Mouse (Mus musculus) macrophage (primary cell): Measurements from ENCODE around the gene Znrf3. TPM values are rescaled to one million over a fixed set of nuclear protein-coding genes. Genes with fewer than 3 reads are reported as not detected.
A peak's percentile ranks its signal among the peaks of the same experiment; 100 is the strongest.

Experiments used
- H3K27ac ChIP-seq: fragments of 350-480 bp; formaldehyde crosslinking; 2 replicates; pipeline ENCODE4 v1.9.0; 2021
- H3K36me3 ChIP-seq: fragments of 350-480 bp; formaldehyde crosslinking; 2 replicates; pipeline ENCODE4 v1.9.0; 2021; ENCODE audit errors: inconsistent target
- H3K4me3 ChIP-seq: fragments of 350-480 bp; formaldehyde crosslinking; 2 replicates; pipeline ENCODE4 v1.9.0; 2021; ENCODE audit errors: inconsistent target
- H3K79me2 ChIP-seq: fragments of 350-480 bp; formaldehyde crosslinking; 2 replicates; pipeline ENCODE4 v1.9.0; 2021; ENCODE audit errors: inconsistent target
- WGBS: methylation state at CpG from one replicate; pipeline ENCODE4 v1.1.7; 2026; ENCODE audit warnings: inconsistent platforms; ENCODE audit not compliant: missing documents; 5-methylcytosine and 5-hydroxymethylcytosine counted together
- polyA plus RNA-seq: library from polyadenylated mRNA; stranded (reverse); fragments of 250-400 nt; gene quantifications from 3 replicates; pipeline ENCODE4 v1.2.4, GENCODE M21; 2018; ENCODE audit warnings: inconsistent platforms

Znrf3 gene
- polyA plus RNA-seq, 1 experiment from 2014 or later: 2.1 TPM

- H3K36me3 ChIP-seq: no peaks in the 10 kb centered on the region
- no peak overlapping the region for H3K27ac ChIP-seq
- H3K79me2 ChIP-seq: no peaks in the 10 kb centered on the region
- WGBS: 39% methylated on average over 4 of the region's 4 CpGs
- no peak overlapping the region for H3K4me3 ChIP-seq
Measured at GRCm38 (mm10) chr11:5390969-5391831, 53.4 kb downstream of the Znrf3 start.

- no peaks in the 10 kb centered on the region for H3K36me3 ChIP-seq
- WGBS: 96% methylated on average over 2 of the region's 2 CpGs
- no peak overlapping the region for H3K4me3 ChIP-seq
- no peaks in the 10 kb centered on the region for H3K79me2 ChIP-seq
- no peak overlapping the region for H3K27ac ChIP-seq
Measured at GRCm38 (mm10) chr11:5382652-5383051, 62.0 kb downstream of the Znrf3 start.

GRCm38 (mm10) chr11:5381226-5381625, 63.4 kb downstream of the Znrf3 start:
- H3K4me3 ChIP-seq: no peak overlapping the region
- H3K79me2 ChIP-seq: no peaks in the 10 kb centered on the region
- no peak overlapping the region for H3K27ac ChIP-seq
- WGBS: 93% methylated on average over 5 of the region's 5 CpGs
- H3K36me3 ChIP-seq: no peaks in the 10 kb centered on the region

DNA sequence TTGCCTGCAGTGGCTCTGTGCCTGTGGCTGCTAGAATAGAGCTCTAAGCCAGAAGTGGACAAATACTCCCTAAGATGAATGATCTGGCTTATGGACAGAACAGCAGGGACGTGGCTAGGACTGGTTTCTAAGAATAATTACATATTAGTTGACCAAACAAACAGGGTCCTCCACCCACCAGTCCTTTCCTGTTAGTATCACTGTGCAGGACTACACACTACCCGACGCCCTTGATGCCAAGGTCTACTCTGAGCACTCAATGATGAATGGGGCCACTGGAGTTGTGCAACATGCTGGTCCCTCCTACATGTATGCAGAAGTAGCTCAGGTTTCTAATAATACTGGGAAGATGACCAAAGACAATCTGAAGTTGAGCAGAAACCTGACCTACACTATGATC, 64.4 kb downstream of the Znrf3 start:
- Histone ChIP-seq H3K36me3 (no peaks in the 10 kb centered on the region), H3K79me2 (no peaks in the 10 kb centered on the region), H3K27ac (no peak overlapping the region), H3K4me3 (no peak overlapping the region)
- WGBS: 62% methylated on average over 3 of the region's 3 CpGs

DNA sequence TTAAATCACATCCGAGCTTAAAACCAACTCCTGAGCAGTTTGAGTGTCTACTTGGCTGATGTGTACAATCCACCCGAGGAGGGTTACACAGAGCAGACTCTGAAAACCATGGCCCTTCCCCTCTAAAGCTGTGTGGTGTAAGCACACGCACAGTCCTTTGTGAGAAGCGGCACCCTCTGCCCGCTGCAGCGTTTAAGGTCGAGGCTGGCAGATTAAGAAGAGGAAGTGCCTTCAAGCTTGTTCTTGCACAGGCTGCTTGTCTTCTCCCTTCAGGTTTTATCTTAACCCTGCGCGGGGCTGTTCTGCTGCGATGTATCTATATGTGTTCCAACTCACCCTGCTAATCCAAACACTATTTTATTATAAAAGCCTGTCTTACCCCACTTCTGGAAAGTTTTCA, 75.5 kb downstream of the Znrf3 start:
- Histone ChIP-seq H3K79me2 (no peaks in the 10 kb centered on the region), H3K36me3 (no peaks in the 10 kb centered on the region), H3K27ac (no peak overlapping the region), H3K4me3 (no peak overlapping the region)
- 3% methylated on average over 10 of the region's 10 CpGs for WGBS

- no peak overlapping the region for H3K27ac ChIP-seq
- H3K4me3 ChIP-seq: no peak overlapping the region
- H3K36me3 ChIP-seq: no peaks in the 10 kb centered on the region
- no peaks in the 10 kb centered on the region for H3K79me2 ChIP-seq
Measured at GRCm38 (mm10) chr11:5368492-5368891, 76.2 kb downstream of the Znrf3 start.

GRCm38 (mm10) chr11:5355266-5355764, 89.3 kb downstream of the Znrf3 start:
- Histone ChIP-seq H3K27ac (0 out of 2 replicates have a peak overlapping the region, but pooled peaks have one; percentile 22), H3K36me3 (no peaks in the 10 kb centered on the region), H3K79me2 (no peaks in the 10 kb centered on the region), H3K4me3 (no peak overlapping the region)
- 98% methylated on average over 2 of the region's 2 CpGs for WGBS

GRCm38 (mm10) chr11:5354753-5355152, 89.9 kb downstream of the Znrf3 start:
- H3K79me2 ChIP-seq: no peaks in the 10 kb centered on the region
- peak overlapping the region; percentile 22; the same call in 1 of the 2 replicates for H3K27ac ChIP-seq
- no peaks in the 10 kb centered on the region for H3K36me3 ChIP-seq
- 0% methylated on average over 1 of the region's 1 CpGs for WGBS
- no peak overlapping the region for H3K4me3 ChIP-seq

DNA sequence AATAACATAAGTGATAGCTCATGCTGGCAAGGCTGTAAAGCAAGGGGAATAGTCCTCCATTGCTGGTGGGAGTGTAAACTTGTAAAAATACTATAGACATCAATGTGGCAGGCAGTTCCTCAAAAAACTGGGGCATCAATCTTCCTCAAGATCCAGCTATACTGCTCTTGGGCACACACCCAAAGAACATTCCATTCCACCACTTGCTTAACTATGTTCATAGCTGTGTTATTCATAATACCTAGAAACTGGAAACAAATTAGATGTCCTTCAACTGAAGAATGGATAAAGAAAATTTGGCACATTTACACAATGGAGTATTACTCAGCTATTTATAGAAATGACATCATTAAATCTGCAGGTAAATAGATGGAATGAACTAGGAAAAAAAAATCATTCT, 91.6 kb downstream of the Znrf3 start:
- Histone ChIP-seq H3K27ac (no peak overlapping the region), H3K36me3 (no peaks in the 10 kb centered on the region), H3K4me3 (no peak overlapping the region), H3K79me2 (no peaks in the 10 kb centered on the region)

DNA sequence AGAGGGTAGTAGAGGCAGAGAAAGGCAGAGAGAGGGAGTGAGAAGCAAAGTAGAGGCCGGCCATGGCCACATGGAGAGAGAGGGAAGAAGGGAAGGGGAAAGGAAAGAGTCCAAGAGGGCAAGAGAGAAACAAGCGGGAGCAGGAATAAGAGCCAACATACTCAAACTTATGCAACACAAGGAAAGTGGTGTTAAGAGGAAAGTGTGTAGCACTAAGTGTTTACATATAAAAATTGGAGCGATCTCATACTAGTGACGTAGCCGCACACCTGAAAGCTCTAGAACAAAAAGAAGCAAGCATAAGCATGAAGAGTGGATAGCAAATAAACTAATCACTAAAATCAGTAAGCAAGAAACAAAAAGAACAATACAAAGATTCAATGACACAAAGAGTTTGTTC, 95.2 kb downstream of the Znrf3 start:
- no peak overlapping the region for H3K27ac ChIP-seq
- H3K36me3 ChIP-seq: no peaks in the 10 kb centered on the region
- WGBS: 98% methylated on average over 5 of the region's 5 CpGs
- H3K4me3 ChIP-seq: no peak overlapping the region
- no peaks in the 10 kb centered on the region for H3K79me2 ChIP-seq

DNA sequence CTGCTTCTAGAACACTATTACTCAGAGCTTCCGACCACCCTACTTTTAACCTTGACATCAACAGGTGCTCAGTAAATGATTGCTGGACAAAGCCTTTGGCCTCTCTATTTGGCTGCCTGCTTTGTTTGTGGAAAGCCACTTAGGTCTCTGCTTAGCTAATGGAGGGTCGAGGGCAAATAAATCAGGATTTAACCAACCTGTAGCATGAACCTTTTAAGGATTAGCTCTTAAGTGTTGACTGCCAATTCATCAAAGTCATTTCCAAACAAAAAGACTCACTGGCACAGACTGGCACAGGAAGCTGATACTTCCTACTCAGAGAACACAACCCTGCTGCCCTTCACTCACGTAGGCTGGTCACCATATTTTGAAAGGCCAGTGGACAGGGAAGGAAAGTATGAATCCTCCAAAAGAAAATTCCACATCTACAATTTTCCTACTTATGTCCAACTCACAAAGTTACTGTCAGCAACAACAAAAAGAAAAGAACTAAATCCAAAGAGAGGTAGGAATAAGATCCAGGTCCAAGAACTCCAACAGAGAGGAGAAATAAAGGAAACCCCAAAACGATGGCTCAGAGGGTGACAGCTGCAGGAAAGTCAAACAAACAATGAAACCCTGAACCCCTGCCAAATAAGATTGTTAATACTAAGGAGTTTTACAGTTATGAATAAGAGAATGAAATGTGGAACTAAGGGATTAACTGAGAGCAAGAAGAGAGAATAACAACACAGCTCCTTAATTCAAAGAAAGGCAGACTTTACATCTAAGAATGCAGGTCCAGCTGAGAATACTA, 97.6 kb downstream of the Znrf3 start:
- H3K79me2 ChIP-seq: no peaks in the 10 kb centered on the region
- H3K4me3 ChIP-seq: no peak overlapping the region
- WGBS: 65% methylated on average over 4 of the region's 4 CpGs
- no peak overlapping the region for H3K27ac ChIP-seq
- no peaks in the 10 kb centered on the region for H3K36me3 ChIP-seq

GRCm38 (mm10) chr11:5343748-5344147, 100.9 kb downstream of the Znrf3 start:
- H3K4me3 ChIP-seq: no peak overlapping the region
- 95% methylated on average over 4 of the region's 4 CpGs for WGBS
- no peaks in the 10 kb centered on the region for H3K79me2 ChIP-seq
- H3K36me3 ChIP-seq: no peaks in the 10 kb centered on the region
- H3K27ac ChIP-seq: no peak overlapping the region

- Histone ChIP-seq H3K4me3 (no peak overlapping the region), H3K27ac (no peak overlapping the region), H3K36me3 (no peaks in the 10 kb centered on the region), H3K79me2 (no peaks in the 10 kb centered on the region)
- WGBS: 100% methylated on average over 1 of the region's 1 CpGs
Measured at GRCm38 (mm10) chr11:5339732-5340131, 104.9 kb downstream of the Znrf3 start.

DNA sequence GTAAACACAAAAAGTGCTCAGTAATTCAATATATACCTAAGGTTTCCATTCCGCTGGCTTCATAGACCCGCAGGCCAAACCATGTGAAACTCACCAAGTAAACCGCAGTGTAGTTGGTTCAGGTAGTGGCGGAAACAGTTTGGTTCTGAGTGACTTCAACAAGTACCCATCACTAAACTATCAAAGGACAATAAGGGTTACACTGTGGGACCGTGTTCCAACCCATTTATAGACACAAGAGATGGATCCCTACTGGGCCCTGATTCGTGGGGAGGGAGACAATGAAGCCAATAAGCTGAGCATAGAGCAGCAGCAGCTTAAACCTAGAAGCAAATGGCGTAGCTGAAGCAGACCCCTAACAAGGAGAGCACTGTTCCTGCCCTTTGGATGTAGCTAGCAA, 107.8 kb downstream of the Znrf3 start:
- Histone ChIP-seq H3K36me3 (no peaks in the 10 kb centered on the region), H3K27ac (no peak overlapping the region), H3K4me3 (no peak overlapping the region), H3K79me2 (no peaks in the 10 kb centered on the region)
- 92% methylated on average over 6 of the region's 7 CpGs for WGBS

DNA sequence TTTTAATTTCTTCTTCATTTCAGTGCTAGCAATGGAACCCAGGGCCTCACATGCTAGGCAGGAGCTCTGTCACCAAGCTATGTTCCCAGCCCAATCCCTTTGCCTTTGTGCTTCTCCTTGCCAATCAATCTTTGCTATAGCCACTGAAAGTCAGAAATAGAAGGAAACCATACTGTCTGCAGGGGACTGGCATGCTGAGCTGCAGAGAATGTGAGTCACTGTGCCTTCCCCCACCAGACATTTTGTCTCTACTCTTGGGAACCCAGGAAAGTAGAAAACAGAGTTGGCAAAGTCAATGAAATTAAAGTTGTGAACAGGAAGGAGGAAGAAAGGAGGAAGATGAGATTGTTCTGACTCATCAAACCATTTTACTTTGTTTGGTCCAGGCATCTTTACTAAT, 108.4 kb downstream of the Znrf3 start:
- Histone ChIP-seq H3K4me3 (no peak overlapping the region), H3K27ac (no peak overlapping the region), H3K36me3 (no peaks in the 10 kb centered on the region), H3K79me2 (no peaks in the 10 kb centered on the region)
